Mouse (Mus musculus) G1E (cell line): Measurements from ENCODE around the gene Hoxc8. TPM values are rescaled to one million over a fixed set of nuclear protein-coding genes. Genes with fewer than 3 reads are reported as not detected.

Experiments
- ATAC-seq: 2 replicates; pipeline ENCODE4 v1.8.0; 2016; ENCODE audit warnings: mild to moderate bottlenecking; ENCODE audit not compliant: insufficient number of reproducible peaks, poor library complexity, low FRiP score, severe bottlenecking; ENCODE audit errors: extremely low read depth
- DNase-seq: peaks from one replicate; pipeline ENCODE4 v3.0.0; 2012; ENCODE audit warnings: low spot score
- H3K27me3 ChIP-seq: 2 replicates; pipeline ENCODE4 v1.6.1; 2012; ENCODE audit warnings: mild to moderate bottlenecking, low read length, inconsistent platforms; ENCODE audit not compliant: insufficient read depth
- H3K36me3 ChIP-seq: replicated peaks from 2 replicates; pipeline ENCODE3; 2012; ENCODE audit warnings: mild to moderate bottlenecking, inconsistent platforms
- H3K4me1 ChIP-seq: 2 replicates; pipeline ENCODE4 v1.6.1; 2012; ENCODE audit warnings: low read depth, low read length, inconsistent platforms, mixed read lengths; ENCODE audit not compliant: insufficient read depth
- H3K4me3 ChIP-seq: 2 replicates; pipeline ENCODE4 v1.5.1; 2012; ENCODE audit warnings: low read depth, mild to moderate bottlenecking, inconsistent platforms, low read length, moderate library complexity, mixed read lengths
- H3K9me3 ChIP-seq: replicated peaks from 2 replicates; pipeline ENCODE4 v1.6.1; 2012; ENCODE audit warnings: inconsistent platforms
- CTCF ChIP-seq: IDR thresholded peaks from 2 replicates; pipeline ENCODE4 v1.5.1; 2012; ENCODE audit warnings: low read depth, low read length, inconsistent platforms, mixed read lengths
- GATA1 ChIP-seq: IDR thresholded peaks from 2 replicates; pipeline ENCODE4 v1.6.1; 2012; ENCODE audit warnings: borderline replicate concordance, low read length, inconsistent platforms, mixed read lengths
- GATA2 ChIP-seq: IDR thresholded peaks from 2 replicates; pipeline ENCODE4 v1.6.1; 2012; ENCODE audit warnings: low read depth, low read length, inconsistent platforms, borderline replicate concordance
- POLR2AphosphoS5 ChIP-seq: IDR thresholded peaks from 2 replicates; pipeline ENCODE4 v1.6.1; 2012; ENCODE audit warnings: low read depth, low read length, inconsistent platforms; ENCODE audit not compliant: insufficient replicate concordance
- TAL1 ChIP-seq: conservative IDR thresholded peaks from 2 replicates; pipeline ENCODE4 v1.6.1; 2012; ENCODE audit warnings: low read depth, low read length, inconsistent platforms, mixed read lengths
- polyA plus RNA-seq: library from polyadenylated mRNA; stranded (reverse); fragments of >175 nt; gene quantifications from 2 replicates; pipeline ENCODE4 v1.2.3, GENCODE M21; 2012
- total RNA-seq, 2 experiments: library from RNA; stranded (forward) in 1 of 2; stranded (reverse) in 1 of 2; fragments of 200-1000 nt in 1 of 2; fragments of >200 nt in 1 of 2; fragmentation: Nextera tagmentation in 1 of 2; gene quantifications; 2 replicates each; pipeline ENCODE4 v1.2.3; 2014 to 2017

Gene Hoxc8
- total and polyA plus RNA-seq, 3 experiments = 2.7 to 21.1 (median 10.1) TPM

DNA sequence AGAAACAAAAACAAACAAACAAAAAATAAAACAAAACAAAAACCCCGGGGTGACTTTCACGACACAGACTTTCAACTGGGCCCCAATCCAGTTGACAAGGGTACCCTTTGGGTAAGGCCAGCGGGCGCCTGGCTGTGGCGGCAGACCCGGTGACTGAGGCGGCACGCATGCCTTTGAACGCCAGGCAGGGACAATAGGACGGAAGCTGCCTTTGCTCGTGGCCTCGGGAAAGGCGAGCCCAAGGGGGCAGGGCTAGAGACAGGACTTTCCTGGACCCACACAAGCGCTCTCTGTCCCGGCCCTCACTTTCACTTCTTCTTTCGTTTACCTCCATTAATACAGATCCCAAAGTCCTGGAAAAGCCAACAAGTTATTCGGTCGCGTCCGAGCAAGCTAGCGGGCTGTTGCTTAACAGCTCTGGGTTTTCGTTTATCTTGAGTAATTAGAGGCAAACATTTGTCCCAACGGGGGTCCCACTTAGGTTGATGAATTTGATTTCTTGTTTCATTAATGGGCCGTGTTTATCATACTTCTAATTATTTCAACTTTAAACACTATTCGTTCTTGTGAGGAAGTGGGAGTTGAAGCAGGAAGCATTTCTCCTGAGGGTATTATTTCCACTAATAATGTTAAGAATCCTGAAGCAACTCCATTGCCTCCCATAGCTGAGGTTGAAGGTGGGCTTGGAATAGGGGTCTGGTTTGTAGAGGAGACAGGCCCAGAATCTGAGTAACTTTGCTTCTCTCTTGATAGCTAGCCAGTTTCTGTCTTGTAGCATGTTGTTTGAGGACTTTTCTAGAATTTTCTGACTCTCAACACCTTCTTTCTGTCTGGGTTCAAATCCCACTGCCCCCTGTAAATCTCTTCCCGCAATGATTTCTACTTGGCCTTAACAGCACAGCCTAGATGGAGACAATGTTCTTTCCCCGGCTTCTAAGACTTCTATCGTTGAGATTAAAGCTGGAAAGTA is 26.5 kb upstream of the Hoxc8 start:
- no peaks in the 10 kb centered on the region for H3K9me3 ChIP-seq
- no peaks in the 10 kb centered on the region for H3K36me3 ChIP-seq
- H3K27me3 ChIP-seq = peaks cover 87% of the 10 kb centered on the region
- ATAC-seq = no peak
- H3K4me3 ChIP-seq = peak overlapping the region; percentile 66; the same call in 1 of the 2 replicates
- no peak for DNase-seq
- peaks cover 44% of the 10 kb centered on the region for H3K4me1 ChIP-seq
- no peak for TF ChIP-seq GATA1
- TF ChIP-seq TAL1 = no peak
- TF ChIP-seq POLR2AphosphoS5 = no peak
- no peak for TF ChIP-seq GATA2
- TF ChIP-seq CTCF = no peak

DNA sequence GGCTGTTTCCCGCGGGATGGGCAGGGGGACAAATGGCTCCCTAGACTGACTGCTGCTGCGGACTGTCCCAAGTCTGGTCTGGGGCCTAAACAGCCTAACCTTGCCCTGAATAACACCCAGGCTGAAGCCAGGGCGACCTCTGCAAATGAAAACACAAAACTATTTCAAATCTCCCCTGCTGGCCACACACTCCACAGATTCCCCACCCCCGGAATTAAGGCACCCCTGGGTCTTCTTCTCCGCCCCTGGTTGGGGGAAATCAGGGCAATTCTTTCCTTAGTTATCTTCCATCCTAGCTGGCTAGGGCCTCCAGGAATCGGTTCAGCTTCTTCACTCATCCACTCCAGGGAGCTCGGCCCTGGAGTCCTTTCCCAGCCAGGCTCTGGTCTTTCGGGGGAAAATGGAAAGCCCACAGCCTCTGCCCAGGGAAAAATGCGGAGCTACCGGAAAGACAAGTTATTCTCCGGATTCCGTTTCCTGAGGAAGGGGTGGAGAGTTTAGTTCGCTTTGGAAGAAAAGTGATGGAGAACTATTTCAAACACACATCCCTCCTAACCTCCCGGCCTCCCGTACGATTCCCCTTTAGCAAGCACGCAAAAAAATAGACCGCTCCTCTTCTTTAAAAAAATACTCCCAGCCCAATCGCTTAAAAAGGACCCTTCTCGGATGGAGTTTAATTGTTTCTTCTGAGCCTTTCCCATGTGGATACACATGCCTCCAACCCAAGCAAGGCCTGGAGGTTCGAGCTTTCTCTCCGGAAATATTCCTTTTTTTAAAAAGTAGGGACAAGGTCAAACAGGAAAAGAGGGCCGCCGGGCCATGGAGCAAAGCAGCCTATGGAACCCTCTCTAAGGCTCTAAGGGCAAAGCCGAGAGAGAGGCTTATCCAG is 25.2 kb upstream of the Hoxc8 start:
- no peak for ATAC-seq
- H3K9me3 ChIP-seq = no peaks in the 10 kb centered on the region
- no peak for DNase-seq
- TF ChIP-seq GATA2 = no peak
- TF ChIP-seq POLR2AphosphoS5 = no peak
- no peak for TF ChIP-seq TAL1
- no peak for TF ChIP-seq GATA1
- TF ChIP-seq CTCF = no peak
- no peak overlapping the region for H3K4me3 ChIP-seq
- H3K4me1 ChIP-seq = peaks cover 39% of the 10 kb centered on the region
- H3K27me3 ChIP-seq = peaks cover 91% of the 10 kb centered on the region
- H3K36me3 ChIP-seq = no peaks in the 10 kb centered on the region

DNA sequence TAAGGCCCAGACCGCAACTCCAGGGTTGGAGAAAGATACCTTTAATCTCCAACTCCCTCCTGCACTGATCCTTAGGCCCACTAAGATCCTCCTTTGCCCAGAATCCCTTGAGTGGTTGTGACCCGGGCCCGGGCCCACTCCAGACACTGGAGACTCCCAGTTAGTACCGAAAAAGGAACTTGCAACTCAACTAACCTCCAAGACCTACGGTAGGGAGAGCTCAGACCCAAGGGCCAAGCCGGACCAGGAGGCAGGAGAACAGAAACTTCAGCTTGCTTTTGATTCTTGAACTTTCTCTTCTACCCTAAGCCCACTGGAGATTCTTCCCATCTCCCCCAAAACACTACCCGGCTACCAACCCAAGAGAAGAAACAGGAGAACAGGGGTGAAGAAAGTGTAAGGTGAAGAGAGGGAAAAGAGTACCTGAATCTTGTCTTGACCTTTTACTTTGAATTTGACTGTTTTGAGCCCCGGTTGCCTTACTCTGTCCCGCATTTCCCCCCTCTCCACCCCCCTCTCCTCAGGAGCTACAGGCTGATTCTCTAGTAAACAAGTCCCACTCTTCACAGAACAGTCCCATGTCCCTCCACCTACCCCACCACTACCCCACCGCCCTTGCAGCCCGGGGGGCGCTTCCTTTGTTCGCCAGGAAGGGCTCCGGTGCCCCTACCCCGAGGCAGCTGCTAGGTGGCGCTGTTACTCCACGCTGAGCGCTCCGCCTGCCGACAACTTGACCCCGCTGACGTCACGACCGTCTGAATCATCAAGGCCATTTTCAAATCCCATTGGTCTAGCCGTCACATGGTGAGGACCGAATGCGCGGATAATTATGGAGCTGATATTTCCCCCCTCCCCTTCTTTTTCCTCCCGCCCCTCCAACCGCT is 24.3 kb upstream of the Hoxc8 start:
- H3K36me3 ChIP-seq = no peaks in the 10 kb centered on the region
- peaks cover 92% of the 10 kb centered on the region for H3K27me3 ChIP-seq
- TF ChIP-seq CTCF = peak; percentile 92
- TF ChIP-seq GATA2 = no peak
- no peak for TF ChIP-seq GATA1
- TF ChIP-seq TAL1 = no peak
- H3K4me1 ChIP-seq = peaks cover 44% of the 10 kb centered on the region
- peak overlapping the region; percentile 65; the same call in 1 of the 2 replicates for H3K4me3 ChIP-seq
- no peaks in the 10 kb centered on the region for H3K9me3 ChIP-seq
- peak; percentile 89 for DNase-seq
- ATAC-seq = peak; percentile 90

GRCm38 (mm10) chr15:102966776-102967311 is 23.6 kb upstream of the Hoxc8 start, which contains the start of gene Hoxc10:
Gene Hoxc10, plus strand, starts transcription at chr15:102966796.
- H3K27me3 ChIP-seq = peaks cover 90% of the 10 kb centered on the region

GRCm38 (mm10) chr15:102967312-102967510 is 23.2 kb upstream of the Hoxc8 start, which contains the start of gene Hoxc5:
Gene Hoxc5, plus strand, starts transcription at chr15:102967443.
- no peak for TF ChIP-seq GATA2
- no peak for TF ChIP-seq TAL1
- no peak for TF ChIP-seq CTCF
- no peak for TF ChIP-seq POLR2AphosphoS5
- no peak for TF ChIP-seq GATA1
- peak within 1 kb of the TSS; percentile 65; the same call in 1 of the 2 replicates for H3K4me3 ChIP-seq
- no peaks in the 10 kb centered on the region for H3K9me3 ChIP-seq
- no peaks in the 10 kb centered on the region for H3K36me3 ChIP-seq
- ATAC-seq = no peak
- no peak for DNase-seq
- peaks cover 92% of the 10 kb centered on the region for H3K27me3 ChIP-seq
- peaks cover 48% of the 10 kb centered on the region for H3K4me1 ChIP-seq

More at GRCm38 (mm10) chr15:102966776-102967311, 23.6 kb upstream of the Hoxc8 start, which contains the start of gene Hoxc10:
- ATAC-seq (no peak), DNase-seq (no peak)
- no peaks in the 10 kb centered on the region for H3K9me3 ChIP-seq
- no peak for TF ChIP-seq CTCF
- TF ChIP-seq GATA1 = no peak
- TF ChIP-seq GATA2 = no peak
- TF ChIP-seq POLR2AphosphoS5 = no peak
- TF ChIP-seq TAL1 = no peak
- no peaks in the 10 kb centered on the region for H3K36me3 ChIP-seq
- peaks cover 45% of the 10 kb centered on the region for H3K4me1 ChIP-seq
- peak within 1 kb of the TSS; percentile 65; the same call in 1 of the 2 replicates for H3K4me3 ChIP-seq
